Mouse (Mus musculus) heart, postnatal 10 days (tissue): ENCODE data around the gene Sspn. TPM values are rescaled to one million over a fixed set of nuclear protein-coding genes. Genes with fewer than 3 reads are reported as not detected.
A peak's percentile ranks its signal among the peaks of the same experiment; 100 is the strongest.

Experiments used
- DNase-seq, 2 experiments: peaks; one replicate each; pipeline ENCODE4 v3.0.0; 2021
- intact Hi-C: fragments of 180-260 bp; cut with DNase I; formaldehyde crosslinking; loops from one replicate; pipeline ENCODE4 v1.15.1; 2025
- total RNA-seq, 2 experiments: library from RNA; stranded (reverse); gene quantifications; 2 replicates each; pipeline ENCODE4 v1.2.3; 2021

Gene Sspn
- total RNA-seq, 2 experiments from 2014 or later, result 122 to 147 TPM

DNA sequence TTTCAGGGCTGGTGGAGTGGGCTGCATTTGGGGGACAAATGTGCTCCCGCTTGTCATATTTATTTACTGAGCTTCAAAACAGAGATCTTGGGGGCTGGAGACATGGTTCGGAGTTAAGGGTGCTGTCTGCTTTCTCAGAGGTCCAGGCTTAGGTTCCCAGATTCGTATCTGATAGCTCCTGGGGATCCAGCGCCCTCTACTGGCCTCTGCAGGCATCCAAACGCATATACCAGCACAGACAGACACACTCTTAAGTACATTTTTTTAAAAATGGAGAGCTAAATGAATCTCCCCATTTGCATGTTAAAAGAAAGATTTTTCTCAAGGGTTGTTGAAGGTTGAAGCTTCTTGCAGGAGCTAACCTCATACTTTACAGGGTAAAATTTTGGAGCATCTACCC, 38.1 kb downstream of the Sspn start:
- DNase-seq, result no peak
- intact Hi-C loops, result loop anchor here (10.0 kb wide), 1 partner anchor 105 kb away; the partner anchor contains the start of gene Bhlhe41

DNA sequence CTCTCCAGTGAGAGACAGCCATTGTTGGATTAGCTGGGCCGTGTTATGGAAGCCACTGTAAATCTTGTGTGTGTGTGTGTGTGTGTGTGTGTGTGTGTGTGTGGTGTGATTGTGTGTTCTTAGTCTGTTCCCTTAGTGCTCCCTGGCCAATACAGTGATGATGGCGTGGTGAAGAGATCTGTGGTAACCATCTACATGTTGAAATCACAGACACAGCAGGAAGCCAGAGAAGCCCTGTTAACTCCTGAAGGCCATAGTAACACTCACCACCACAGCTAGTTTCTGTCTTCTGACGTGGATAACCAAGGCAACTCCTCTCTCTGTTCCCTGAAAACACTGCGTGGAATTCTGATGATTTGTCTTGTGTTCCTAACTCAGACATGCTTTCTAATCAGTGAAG, 40.7 kb downstream of the Sspn start:
- no peak for DNase-seq
- intact Hi-C loops, result no loop called here

- intact Hi-C loops, result no loop called here
- no peak for DNase-seq
Measured at GRCm38 (mm10) chr6:145972836-145973235, 41.4 kb downstream of the Sspn start.

- intact Hi-C loops, result no loop called here
Measured at GRCm38 (mm10) chr6:145973356-145973755, 41.9 kb downstream of the Sspn start.

GRCm38 (mm10) chr6:145974766-145975165, 43.3 kb downstream of the Sspn start:
- intact Hi-C loops, result no loop called here
- no peak for DNase-seq

More at GRCm38 (mm10) chr6:145973356-145973755, 41.9 kb downstream of the Sspn start:
- no peak for DNase-seq

DNA sequence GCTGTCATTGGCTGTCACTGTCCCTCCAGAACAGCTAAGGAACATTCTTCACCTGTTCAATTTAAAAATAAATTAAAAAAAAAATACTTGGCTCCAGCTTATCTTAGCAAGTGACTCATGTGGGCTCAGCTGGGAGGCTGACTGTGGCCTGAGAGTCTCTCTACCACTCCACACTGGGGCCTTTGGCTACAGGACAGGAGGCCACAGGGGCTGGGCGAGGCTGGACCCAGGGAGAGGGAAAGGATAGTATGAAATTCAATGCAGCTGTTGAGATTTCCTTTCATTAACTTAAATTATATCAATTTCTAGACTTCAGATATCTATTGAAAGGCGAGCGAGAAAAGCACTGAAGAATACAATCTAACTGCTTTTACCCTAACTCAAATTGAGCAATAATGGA, 45.9 kb downstream of the Sspn start:
- intact Hi-C loops, result no loop called here

DNA sequence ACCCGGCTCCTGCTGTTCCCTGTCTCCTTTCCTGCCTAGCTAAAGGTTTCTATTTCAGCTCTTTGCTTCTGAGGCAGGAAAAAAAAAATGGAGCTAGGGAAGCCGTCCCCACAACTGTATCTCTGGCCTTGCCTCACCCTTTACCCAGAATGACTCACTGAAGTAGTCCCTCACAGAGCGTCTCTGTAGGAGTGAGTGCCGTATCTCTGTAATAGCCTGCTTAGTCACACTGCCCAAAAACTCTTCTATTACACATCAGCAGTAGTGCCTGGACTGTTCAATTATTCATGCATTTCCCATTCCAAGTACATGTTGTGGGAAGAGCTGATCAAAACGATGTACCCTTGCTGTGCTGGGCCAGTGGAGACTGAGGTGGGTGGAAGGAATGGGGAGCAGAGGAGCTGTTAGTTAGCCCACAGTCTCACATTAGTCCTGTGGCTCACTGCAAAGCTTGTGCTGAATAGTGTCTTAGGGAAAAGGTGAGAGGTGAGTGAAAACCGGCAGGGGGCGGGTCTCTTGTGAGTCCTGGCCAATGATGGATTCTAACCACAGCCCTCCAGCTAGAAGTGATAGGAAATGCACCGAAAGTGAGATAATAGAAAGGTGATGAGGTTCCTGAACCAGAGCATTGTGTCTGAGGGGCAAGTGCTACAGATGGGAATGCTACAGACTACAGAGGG, 46.5 kb downstream of the Sspn start:
- peak in 1 of 2 experiments; percentile 42 for DNase-seq
- intact Hi-C loops, result no loop called here

More for the DNA sequence above, 45.9 kb downstream of the Sspn start:
- DNase-seq, result peak; percentile 48 to 64

DNA sequence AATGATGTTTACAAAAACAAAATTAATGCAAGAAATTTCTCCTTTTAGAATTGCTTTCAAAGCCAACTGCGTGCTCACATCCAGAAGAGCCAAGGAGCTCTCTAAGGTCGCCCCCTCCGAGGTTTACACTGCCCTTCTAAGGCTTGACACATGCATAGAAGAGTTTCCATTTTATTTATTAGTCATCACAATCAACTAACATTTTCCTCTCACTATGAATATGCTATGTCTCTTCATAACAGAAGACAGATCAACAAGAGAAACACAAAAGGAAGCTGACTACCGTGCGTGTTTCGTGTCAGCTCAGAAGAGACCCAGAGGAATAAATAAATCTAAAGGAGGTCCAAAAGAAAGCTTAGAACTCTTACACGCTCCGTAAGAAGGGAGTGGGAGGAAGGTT, 49.6 kb downstream of the Sspn start:
- DNase-seq, result no peak

DNA sequence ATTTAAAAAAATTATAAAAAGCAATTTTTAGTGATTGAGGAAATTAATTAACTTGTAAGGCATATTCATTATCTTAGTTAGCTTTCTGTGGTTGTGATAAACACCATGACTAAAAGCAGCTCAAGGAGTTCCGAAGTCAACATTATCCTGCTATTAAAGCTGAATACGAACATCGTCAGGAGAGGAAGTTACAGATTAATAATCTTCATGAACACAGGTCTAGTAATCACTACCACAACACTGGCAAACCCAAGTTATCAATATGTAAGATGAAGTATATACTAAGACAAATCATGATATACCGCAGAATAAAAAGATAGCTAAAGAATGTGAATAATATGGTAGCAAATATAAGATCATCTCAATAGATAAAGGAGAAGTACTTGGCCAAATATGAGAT, 50.9 kb downstream of the Sspn start:
- DNase-seq, result no peak
- intact Hi-C loops, result no loop called here

More for the DNA sequence above, 49.6 kb downstream of the Sspn start:
- intact Hi-C loops, result no loop called here

DNA sequence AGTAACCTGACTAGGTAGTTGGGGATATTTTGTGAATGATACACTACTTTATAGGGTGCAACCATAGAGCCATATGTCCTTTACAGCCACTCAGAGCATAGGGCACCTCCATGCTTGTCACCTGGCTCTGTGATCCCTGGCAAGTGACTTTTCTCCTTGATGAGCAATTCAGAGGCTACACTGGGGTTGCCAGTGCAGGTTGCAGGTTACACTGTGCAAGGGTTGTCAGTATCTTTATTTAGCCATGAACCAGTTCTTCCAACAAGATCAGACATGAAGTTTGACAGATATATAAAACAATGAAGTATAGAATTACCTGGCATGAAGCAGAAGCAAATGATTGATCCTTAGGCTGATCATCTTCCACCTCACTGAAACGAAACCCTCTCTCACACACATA, 59.1 kb downstream of the Sspn start:
- no peak for DNase-seq

DNA sequence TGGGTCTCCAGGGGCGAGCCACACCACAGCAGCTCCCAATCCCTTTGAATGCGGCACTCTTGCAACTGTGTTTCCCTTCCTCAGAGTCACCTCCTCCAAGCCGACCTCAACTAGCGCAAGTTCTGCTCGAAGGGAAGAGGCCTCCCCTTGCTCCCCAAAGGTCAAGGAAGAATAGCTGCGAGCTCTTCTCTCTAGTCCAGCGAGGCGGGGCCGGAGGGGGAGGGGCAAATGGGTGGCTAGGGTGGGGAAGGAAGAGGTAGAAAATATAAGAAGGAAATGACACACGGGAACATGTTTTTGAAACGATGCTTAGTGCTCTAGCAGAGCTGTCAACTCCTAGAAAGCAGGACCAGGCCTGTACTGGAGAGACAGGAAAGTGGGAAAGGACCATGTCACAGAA, 61.1 kb downstream of the Sspn start:
- DNase-seq, result no peak
- intact Hi-C loops, result no loop called here

More for the DNA sequence above, 59.1 kb downstream of the Sspn start:
- intact Hi-C loops, result no loop called here

GRCm38 (mm10) chr6:145992985-145993384, 61.5 kb downstream of the Sspn start:
- DNase-seq, result peak; percentile 74 to 75
- intact Hi-C loops, result no loop called here

DNA sequence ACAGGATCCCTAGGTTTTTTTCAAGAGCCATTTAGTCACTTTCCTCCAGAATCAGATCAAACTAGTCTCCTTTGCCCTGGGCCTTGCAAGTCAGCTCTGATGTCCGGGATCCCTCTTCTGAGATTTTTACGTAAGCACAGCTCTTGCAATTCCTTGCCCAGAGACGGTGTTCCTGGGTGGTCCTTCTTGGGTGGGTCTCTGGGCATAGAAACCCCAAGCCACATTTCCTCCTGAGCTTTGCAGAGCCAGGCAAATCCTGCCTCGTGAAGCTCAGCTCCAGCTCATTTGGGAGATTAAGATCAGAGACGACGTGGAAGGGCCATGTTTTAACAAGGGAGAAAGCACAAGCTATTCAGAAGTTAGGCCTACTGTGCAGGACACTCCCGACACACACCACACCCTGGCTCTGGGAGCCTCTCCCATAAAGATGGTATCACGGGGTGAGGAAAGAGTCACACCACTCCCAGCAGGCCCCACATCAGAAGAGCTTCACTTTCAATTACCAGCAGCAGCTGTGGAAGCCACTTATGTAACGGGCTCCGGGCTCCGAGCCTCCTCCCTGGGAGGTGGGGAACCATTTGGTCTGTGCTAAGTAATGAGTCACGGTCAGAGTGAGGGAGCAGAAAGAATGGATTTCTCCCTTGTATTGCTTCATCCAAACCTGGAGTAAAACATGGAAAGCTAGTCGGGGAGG, 67.0 kb downstream of the Sspn start:
- intact Hi-C loops, result no loop called here
- peak; percentile 73 to 76 for DNase-seq

- intact Hi-C loops, result no loop called here
- DNase-seq, result no peak
Measured at GRCm38 (mm10) chr6:146000767-146001166, 69.3 kb downstream of the Sspn start.

GRCm38 (mm10) chr6:146001396-146002191, 70.2 kb downstream of the Sspn start:
- no peak for DNase-seq
- intact Hi-C loops, result no loop called here

DNA sequence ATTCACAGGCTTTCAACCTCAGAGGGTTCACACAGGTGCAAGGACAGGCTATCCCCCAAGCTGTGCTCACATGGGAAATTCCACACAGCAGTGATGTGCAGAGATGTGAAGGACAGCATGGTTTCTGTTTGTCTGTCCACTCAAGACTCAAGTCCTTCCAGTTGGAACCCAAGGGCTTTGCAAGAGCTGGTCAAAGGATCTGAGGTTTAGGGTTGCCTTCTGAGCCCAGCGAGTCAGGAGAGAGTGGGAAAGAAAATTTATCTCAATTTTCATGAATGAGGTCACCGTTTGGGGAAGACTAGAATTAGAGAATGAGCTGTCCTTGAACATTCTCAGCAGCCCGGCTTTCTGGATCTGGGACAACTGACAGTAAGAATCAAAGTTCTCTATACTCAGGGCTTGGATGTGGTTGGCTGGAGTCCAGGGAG, 72.7 kb downstream of the Sspn start:
- no peak for DNase-seq
- intact Hi-C loops, result no loop called here

DNA sequence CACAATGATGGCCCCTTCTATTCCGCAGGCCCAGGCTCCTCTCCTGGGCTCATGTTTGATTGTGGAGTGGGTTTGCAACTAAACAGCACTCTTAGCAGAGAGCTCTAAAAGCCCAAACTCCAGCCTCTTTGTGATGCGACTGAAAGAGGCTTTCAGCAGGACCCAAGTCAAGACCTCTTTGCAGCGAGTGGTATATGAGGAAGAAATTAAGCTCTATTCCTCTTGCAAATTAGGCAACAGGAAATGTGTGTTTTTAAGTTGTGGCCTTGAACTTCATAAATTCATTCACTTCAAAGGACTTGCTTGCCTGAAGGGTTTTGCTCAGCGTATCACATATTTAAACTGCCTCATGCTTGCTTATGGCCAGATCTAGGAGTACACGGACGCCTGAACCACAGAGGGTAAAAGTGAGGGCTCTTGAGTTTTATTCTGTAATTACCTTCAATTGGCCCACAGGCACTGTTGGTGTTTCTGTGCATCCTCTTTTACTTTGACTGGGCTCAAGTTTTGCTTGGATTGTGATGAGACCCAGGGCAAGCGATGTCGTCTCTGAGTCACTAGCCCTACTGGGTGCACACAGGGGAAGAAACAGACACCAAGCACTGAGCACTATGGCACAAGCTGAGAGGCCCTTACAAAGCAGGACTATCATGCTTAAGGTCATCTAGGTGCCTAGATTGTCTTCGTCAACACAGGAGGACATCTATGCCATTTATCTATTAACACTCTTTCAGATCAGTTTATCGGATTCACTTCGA, 73.9 kb downstream of the Sspn start:
- DNase-seq, result no peak
- intact Hi-C loops, result no loop called here

- intact Hi-C loops, result no loop called here
- no peak for DNase-seq
Measured at GRCm38 (mm10) chr6:146005935-146006564, 74.6 kb downstream of the Sspn start.

GRCm38 (mm10) chr6:146006753-146007152, 75.3 kb downstream of the Sspn start:
- DNase-seq, result no peak
- intact Hi-C loops, result no loop called here

- peak; percentile 63 to 68 for DNase-seq
- intact Hi-C loops, result no loop called here
Measured at GRCm38 (mm10) chr6:146008450-146008981, 77.1 kb downstream of the Sspn start.
